Mouse (Mus musculus) right cerebral cortex, adult 18-20 months (tissue): ENCODE measurements around the gene Dph5.

Source experiments
- DNase-seq: peaks from one replicate; pipeline ENCODE4 v3.0.0; 2022; ENCODE audit warnings: mixed read lengths

Dph5 gene

GRCm38 (mm10) chr3:115953088-115953487, 65.5 kb downstream of the Dph5 start:
- no peak for DNase-seq

DNA sequence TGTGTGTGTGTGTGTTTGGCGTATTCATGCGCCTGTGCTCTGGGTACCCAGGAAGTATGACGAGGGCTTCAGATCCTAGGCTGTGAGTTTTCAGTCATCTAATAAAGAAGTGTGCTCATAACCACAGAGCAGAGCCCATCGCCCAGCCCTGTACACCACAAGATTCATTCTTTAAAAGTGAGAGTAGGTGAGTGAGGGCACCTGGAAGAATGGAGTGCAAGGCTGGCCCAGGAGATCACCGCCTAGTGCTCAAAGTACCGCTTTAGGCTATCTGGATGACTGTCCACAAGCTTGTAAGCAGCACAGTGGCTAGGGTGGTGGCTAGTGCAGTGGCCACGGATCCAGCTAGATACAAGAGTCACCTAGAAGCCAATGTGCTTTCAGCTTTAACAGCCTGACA, 69.6 kb downstream of the Dph5 start:
- no peak for DNase-seq

DNA sequence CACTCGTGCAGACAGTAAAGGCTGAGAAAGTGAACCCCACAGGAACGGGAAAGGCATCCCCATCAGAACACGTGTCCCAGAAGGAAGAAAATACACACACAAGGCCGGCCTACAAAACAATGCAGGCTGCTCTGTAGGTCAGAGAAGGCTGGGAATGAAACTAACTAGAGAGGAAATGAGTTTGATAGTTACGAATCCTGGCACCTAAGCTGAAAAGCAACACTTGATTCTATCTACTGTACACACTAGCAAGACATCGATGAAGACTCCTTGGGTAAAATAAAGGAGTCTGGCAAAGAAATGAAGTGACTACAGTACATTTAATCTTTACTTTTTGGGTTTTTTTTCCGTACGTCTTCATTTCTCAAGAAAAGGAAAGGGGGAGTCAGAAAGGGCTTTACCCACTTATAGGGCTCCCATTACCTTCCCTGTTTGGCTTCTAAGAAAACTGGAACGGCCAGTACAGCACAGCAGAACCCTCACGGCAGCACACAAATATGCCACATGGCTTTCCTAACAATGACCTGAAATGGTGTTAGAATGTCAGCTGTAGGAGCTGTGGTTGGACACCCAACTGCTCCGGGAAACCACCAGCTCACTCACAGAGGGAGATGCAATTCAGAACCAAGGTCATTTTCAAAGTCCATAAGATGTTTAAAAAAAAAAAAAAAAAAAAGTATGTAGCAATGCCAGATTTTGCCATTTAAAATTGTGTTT, 73.8 kb downstream of the Dph5 start:
- DNase-seq, result no peak

GRCm38 (mm10) chr3:115962028-115962415, 74.4 kb downstream of the Dph5 start:
- DNase-seq, result no peak

DNA sequence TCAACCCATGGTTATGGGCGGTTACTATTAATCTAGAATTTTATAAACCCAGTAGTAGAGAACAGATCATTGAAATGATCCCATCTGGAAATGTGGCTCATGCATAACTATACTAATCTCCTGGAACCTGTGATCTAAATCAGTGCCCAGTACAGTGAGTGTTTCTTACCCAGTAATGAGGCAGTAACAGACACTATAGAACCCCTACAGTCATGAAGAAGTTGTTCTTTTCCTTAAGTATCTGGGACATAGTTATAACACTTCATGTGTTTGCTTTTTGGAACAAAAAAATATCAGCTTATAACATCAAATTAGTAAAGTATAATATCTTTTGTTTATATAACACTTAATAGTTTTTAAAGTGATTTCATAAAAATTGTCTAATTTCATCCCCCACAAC, 76.0 kb downstream of the Dph5 start:
- DNase-seq, result no peak

- no peak for DNase-seq
These were observed 76.4 kb downstream of the Dph5 start for GRCm38 (mm10) chr3:115964071-115964470.

DNA sequence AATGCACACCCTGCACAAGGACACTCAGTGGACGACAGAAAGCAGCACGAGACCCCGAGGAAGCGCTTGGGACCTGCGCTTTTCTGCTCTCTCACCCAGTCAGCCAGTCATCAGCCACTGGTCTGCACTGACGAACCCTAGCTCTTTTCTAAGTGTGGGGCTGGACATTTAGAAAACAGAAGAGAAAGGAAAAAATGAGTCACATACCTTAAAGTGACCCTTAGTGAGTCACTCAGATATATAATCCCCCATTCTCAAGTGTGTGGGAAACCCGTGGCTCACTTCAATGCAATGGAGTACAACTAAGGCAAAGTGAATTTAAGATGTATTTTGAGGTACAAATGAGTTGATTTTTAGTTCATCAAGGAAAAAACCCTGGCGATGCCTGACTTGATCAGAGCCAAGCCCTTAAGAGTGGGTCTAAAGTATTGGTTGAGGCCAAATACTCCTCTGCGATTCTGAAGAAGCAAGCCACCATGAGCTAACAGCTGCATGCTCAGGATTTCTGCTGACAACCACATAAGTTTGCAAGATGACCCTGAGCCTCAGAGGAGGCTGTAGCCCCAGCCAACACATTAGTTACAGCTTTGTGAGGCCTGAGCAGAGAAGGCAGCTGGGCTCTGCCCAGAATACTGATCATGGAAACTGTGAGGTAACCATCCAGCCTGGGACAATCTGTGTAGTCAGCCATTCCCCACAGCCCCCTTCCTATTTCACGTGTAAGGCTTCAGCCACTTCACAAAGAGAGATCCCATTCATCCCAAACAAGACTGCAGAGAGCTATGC, 81.3 kb downstream of the Dph5 start:
- DNase-seq, result no peak

GRCm38 (mm10) chr3:115971045-115971785, 83.6 kb downstream of the Dph5 start:
- DNase-seq, result no peak

DNA sequence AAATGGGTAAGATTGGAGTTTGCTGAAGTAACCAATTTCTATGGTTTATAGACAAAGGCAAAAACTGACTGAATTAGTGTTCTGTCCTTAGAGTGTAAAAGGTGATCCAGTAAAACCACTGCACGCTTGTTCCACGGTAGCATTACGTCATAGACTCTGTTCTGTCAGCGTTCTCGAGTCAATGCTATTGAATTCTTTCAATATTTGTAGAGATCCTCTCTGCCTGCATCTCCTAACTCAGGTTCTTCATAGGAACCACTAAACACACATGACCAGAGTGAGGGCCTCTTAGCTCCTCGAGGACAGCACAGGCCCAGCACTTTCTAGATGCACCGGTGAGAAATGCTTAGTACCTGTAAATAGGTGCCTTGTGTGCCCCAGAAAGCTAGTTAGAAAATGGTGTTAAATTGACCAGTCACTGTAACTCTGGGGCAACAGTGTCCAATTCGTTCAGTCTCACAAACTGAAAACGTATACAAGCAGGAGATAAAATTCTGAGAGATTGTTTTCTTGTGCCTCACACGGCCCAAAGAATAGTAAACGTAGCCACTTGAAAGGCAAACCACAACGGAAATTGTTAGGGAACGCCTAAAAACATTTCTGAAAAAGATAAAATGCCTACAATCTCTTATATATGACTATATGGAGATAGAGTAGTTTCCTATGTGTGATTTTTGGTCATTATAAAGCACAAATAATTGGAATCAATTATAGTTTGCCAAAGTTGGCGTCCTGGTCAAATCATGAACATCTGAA, 84.4 kb downstream of the Dph5 start:
- no peak for DNase-seq

GRCm38 (mm10) chr3:115974228-115974627, 86.6 kb downstream of the Dph5 start:
- DNase-seq, result no peak

GRCm38 (mm10) chr3:115974995-115975394, 87.4 kb downstream of the Dph5 start:
- no peak for DNase-seq

GRCm38 (mm10) chr3:115979000-115979399, 91.4 kb downstream of the Dph5 start:
- no peak for DNase-seq

DNA sequence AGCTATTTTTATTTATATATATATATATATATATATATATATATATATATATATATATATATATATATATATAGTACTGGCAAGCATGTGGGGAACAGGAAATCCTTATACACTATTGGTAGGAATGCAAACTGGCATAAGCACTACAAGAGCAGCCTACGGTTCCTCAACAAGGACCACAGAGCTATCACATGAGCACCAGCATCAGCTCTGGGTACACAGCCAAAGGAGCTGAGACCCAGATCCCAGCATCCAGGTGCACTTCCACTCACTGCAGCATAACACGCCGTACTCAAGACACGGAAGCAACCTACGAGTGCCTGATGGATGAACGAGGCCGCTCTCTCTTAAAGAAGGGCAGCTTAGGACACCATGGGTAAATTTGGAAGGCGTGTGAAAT, 95.6 kb downstream of the Dph5 start:
- no peak for DNase-seq
